26 mouse cellular contexts compared by ENCODE assay signal in the genomic region with DNA sequence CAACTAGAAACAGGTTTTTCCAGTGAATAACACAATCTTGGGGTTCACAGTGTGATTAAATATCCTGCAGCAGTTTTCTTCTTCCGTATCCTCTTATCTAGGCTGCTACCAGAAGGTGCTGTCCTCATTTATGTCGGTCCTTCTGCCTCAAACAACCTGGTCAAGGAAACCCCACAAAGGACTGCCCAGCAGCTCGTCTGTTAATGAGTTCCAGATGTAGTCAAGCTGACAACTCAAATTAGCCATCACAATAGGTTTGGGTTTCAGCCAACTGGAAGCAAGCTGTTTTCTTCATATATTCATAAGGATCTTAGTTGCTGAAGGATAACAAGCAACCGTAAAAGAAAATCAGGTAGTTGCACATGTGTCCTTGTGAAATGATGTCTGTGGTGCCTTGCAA.
DNase-seq lines count a peak whose midpoint lies in the region; ATAC-seq and TF ChIP-seq lines count a peak whose summit lies in the region.
"Had no signal": no experiment of that assay in that cellular context is flagged by ENCODE, and none has a peak within 500 bp of the region (broad histone marks: within the 10 kb centered on the region; RNA-seq: fewer than 3 reads in every experiment).

No protein-coding gene starts in this region.

- DNase-seq in hindbrain, postnatal 0 days (ENCODE audit: low spot score): peak; percentile 27
- no peak for DNase-seq in hindbrain, embryonic 14.5 days (ENCODE audit: low spot score)
- DNase-seq in NIH3T3 (ENCODE audit: low read depth): peak; percentile 69
- peak; percentile 70 for DNase-seq in embryonic facial prominence, embryonic 11.5 days (ENCODE audit: low spot score)
- no peak for DNase-seq in spleen, postnatal 10 days (ENCODE audit: low spot score in 2 of 2)
- no peak for DNase-seq in thymus, adult 2 months
- DNase-seq in right cerebral cortex, postnatal 25 days: no peak
- DNase-seq: adrenal gland, postnatal 14 days; B cell, adult 2 months; cerebellum, adult 9-11 months; gastrocnemius, postnatal 25 days; heart, adult 2 months; kidney, adult 2 months; layer of hippocampus, adult 9-11 months; left cerebral cortex, postnatal 4 days; liver, postnatal 0 days; lung, postnatal 14 days; thymus, postnatal 25 days had no signal

- no peaks in the 10 kb centered on the region for H3K27me3 ChIP-seq in hindbrain, postnatal 0 days (ENCODE audit: insufficient read depth, low read length)
- H3K27me3 ChIP-seq in hindbrain, embryonic 14.5 days (ENCODE audit: control insufficient read depth, insufficient read depth, low read length): no peaks in the 10 kb centered on the region
- H3K27me3 ChIP-seq in embryonic facial prominence, embryonic 11.5 days (ENCODE audit: control insufficient read depth, insufficient read depth, low read length): no peaks in the 10 kb centered on the region
- no peaks in the 10 kb centered on the region for H3K27me3 ChIP-seq in limb, embryonic 12.5 days
- H3K27me3 ChIP-seq in thymus, adult 2 months (ENCODE audit: control insufficient read depth, insufficient read depth, low read length): no peaks in the 10 kb centered on the region
- H3K27me3 ChIP-seq: CH12.LX; forebrain, embryonic 15.5 days; hindbrain, embryonic 12.5 days; midbrain, embryonic 12.5 days; neural tube, embryonic 15.5 days had no signal

- no peak overlapping the region for H3K4me3 ChIP-seq in hindbrain, postnatal 0 days (ENCODE audit: low read length)
- H3K4me3 ChIP-seq in hindbrain, embryonic 14.5 days (replicated peaks; ENCODE audit: low read length): no peak overlapping the region
- H3K4me3 ChIP-seq in embryonic facial prominence, embryonic 11.5 days (ENCODE audit: low read depth, low read length): no peak overlapping the region
- no peak overlapping the region for H3K4me3 ChIP-seq in limb, embryonic 12.5 days (replicated peaks)
- H3K4me3 ChIP-seq in thymus, adult 2 months (ENCODE audit: control insufficient read depth, insufficient read depth, low read length): no peak overlapping the region
- H3K4me3 ChIP-seq: forebrain, embryonic 15.5 days; heart, adult 2 months; hindbrain, embryonic 12.5 days; midbrain, embryonic 12.5 days; neural tube, embryonic 15.5 days had no signal

- no peak overlapping the region for H3K4me2 ChIP-seq in hindbrain, postnatal 0 days (ENCODE audit: low read depth, low read length)
- no peak overlapping the region for H3K4me2 ChIP-seq in hindbrain, embryonic 14.5 days (replicated peaks)
- H3K4me2 ChIP-seq in embryonic facial prominence, embryonic 11.5 days (ENCODE audit: low read depth, low read length): no peak overlapping the region
- no peak overlapping the region for H3K4me2 ChIP-seq in limb, embryonic 12.5 days
- H3K4me2 ChIP-seq: forebrain, embryonic 15.5 days; hindbrain, embryonic 12.5 days; midbrain, embryonic 12.5 days; neural tube, embryonic 15.5 days had no signal

- H3K9me3 ChIP-seq in hindbrain, postnatal 0 days (ENCODE audit: low read length): no peaks in the 10 kb centered on the region
- no peaks in the 10 kb centered on the region for H3K9me3 ChIP-seq in hindbrain, embryonic 14.5 days (ENCODE audit: control insufficient read depth, low read length)
- no peaks in the 10 kb centered on the region for H3K9me3 ChIP-seq in embryonic facial prominence, embryonic 11.5 days (replicated peaks; ENCODE audit: control insufficient read depth, low read length)
- no peaks in the 10 kb centered on the region for H3K9me3 ChIP-seq in limb, embryonic 12.5 days
- H3K9me3 ChIP-seq: forebrain, embryonic 15.5 days; G1E; hindbrain, embryonic 12.5 days; neural tube, embryonic 15.5 days had no signal

- H3K4me1 ChIP-seq in hindbrain, postnatal 0 days (ENCODE audit: insufficient read depth, low read length): no peaks in the 10 kb centered on the region
- peaks cover 8% of the 10 kb centered on the region; the same call in 1 of the 2 replicates for H3K4me1 ChIP-seq in hindbrain, embryonic 14.5 days (replicated peaks; ENCODE audit: control insufficient read depth, insufficient read depth, low read length)
- H3K4me1 ChIP-seq in embryonic facial prominence, embryonic 11.5 days (ENCODE audit: control insufficient read depth, insufficient read depth, low read length): no peaks in the 10 kb centered on the region
- peaks cover 7% of the 10 kb centered on the region for H3K4me1 ChIP-seq in limb, embryonic 12.5 days (replicated peaks)
- no peaks in the 10 kb centered on the region for H3K4me1 ChIP-seq in thymus, adult 2 months (replicated peaks; ENCODE audit: control insufficient read depth, insufficient read depth, low read length)
- H3K4me1 ChIP-seq: hindbrain, embryonic 12.5 days; midbrain, embryonic 12.5 days; neural tube, embryonic 15.5 days had no signal

- no peak for TF ChIP-seq POLR2A in thymus, adult 2 months (IDR thresholded peaks at IDR 0.05; ENCODE audit: control insufficient read depth, extremely low read depth, insufficient read depth, low read length, poor library complexity)

- no peak for TF ChIP-seq CTCF in hindbrain, postnatal 0 days (IDR thresholded peaks at IDR 0.05; ENCODE audit: low read depth)
- no peak for TF ChIP-seq CTCF in thymus, adult 2 months (IDR thresholded peaks at IDR 0.05; ENCODE audit: borderline replicate concordance, control insufficient read depth, extremely low read depth, insufficient read depth, low read length, poor library complexity)

- 53% methylated on average over 4 of the region's 4 CpGs for WGBS in hindbrain, postnatal 0 days
- WGBS in hindbrain, embryonic 14.5 days: 63% methylated on average over 4 of the region's 4 CpGs
- 21% methylated on average over 4 of the region's 4 CpGs for WGBS in embryonic facial prominence, embryonic 11.5 days
- WGBS in limb, embryonic 12.5 days: 19% methylated on average over 4 of the region's 4 CpGs
- 93% methylated on average over 4 of the region's 4 CpGs for WGBS in thymus, adult 2 months

- H3K27ac ChIP-seq in hindbrain, postnatal 0 days: no peak overlapping the region
- H3K27ac ChIP-seq in hindbrain, embryonic 14.5 days: no peak overlapping the region
- H3K27ac ChIP-seq in embryonic facial prominence, embryonic 11.5 days (replicated peaks; ENCODE audit: low read depth, low read length): 0 out of 2 replicates have a peak overlapping the region, but pooled peaks have one; percentile 31
- H3K27ac ChIP-seq in limb, embryonic 12.5 days: peak overlapping the region; percentile 35; the same call in 1 of the 2 replicates
- no peak overlapping the region for H3K27ac ChIP-seq in thymus, adult 2 months (ENCODE audit: control insufficient read depth, insufficient read depth, low read length)
- H3K27ac ChIP-seq: forebrain, embryonic 15.5 days; heart, adult 2 months; hindbrain, embryonic 12.5 days; kidney, postnatal 0 days; midbrain, embryonic 12.5 days; neural tube, embryonic 15.5 days had no signal

- no peaks in the 10 kb centered on the region for H3K36me3 ChIP-seq in hindbrain, postnatal 0 days (ENCODE audit: insufficient read depth, low read length)
- no peaks in the 10 kb centered on the region for H3K36me3 ChIP-seq in hindbrain, embryonic 14.5 days (replicated peaks; ENCODE audit: control insufficient read depth, insufficient read depth)
- H3K36me3 ChIP-seq in embryonic facial prominence, embryonic 11.5 days (replicated peaks; ENCODE audit: control insufficient read depth, insufficient read depth, low read depth, low read length): no peaks in the 10 kb centered on the region
- no peaks in the 10 kb centered on the region for H3K36me3 ChIP-seq in limb, embryonic 12.5 days
- H3K36me3 ChIP-seq in thymus, adult 2 months (ENCODE audit: control insufficient read depth, insufficient read depth, low read length): no peaks in the 10 kb centered on the region
- H3K36me3 ChIP-seq: forebrain, embryonic 15.5 days; G1E; hindbrain, embryonic 12.5 days; midbrain, embryonic 12.5 days; neural tube, embryonic 15.5 days had no signal

- H3K9ac ChIP-seq in hindbrain, postnatal 0 days (replicated peaks; ENCODE audit: low read length): no peak overlapping the region
- no peak overlapping the region for H3K9ac ChIP-seq in hindbrain, embryonic 14.5 days
- H3K9ac ChIP-seq in embryonic facial prominence, embryonic 11.5 days (replicated peaks; ENCODE audit: low read length): no peak overlapping the region
- no peak overlapping the region for H3K9ac ChIP-seq in limb, embryonic 12.5 days (replicated peaks)
- H3K9ac ChIP-seq: forebrain, embryonic 15.5 days; hindbrain, embryonic 12.5 days; liver, postnatal 0 days; midbrain, embryonic 12.5 days; neural tube, embryonic 15.5 days had no signal

- no peak for ATAC-seq in hindbrain, postnatal 0 days
- ATAC-seq in hindbrain, embryonic 14.5 days (ENCODE audit: low FRiP score): no peak
- no peak for ATAC-seq in embryonic facial prominence, embryonic 11.5 days (replicated peaks; ENCODE audit: insufficient number of reproducible peaks, low FRiP score, low TSS enrichment, low read depth)
- no peak for ATAC-seq in limb, embryonic 12.5 days (ENCODE audit: insufficient number of reproducible peaks, insufficient read depth, low FRiP score, low TSS enrichment, low read depth)
- ATAC-seq: forebrain, embryonic 15.5 days; liver, postnatal 0 days had no signal

Comparison
In these comparisons a context has a peak if more than half of its experiments do, and no peak if none do; other contexts are left out.
1. DNase-seq: peak in hindbrain, postnatal 0 days (single experiment), NIH3T3 (single experiment) and embryonic facial prominence, embryonic 11.5 days (single experiment); none in hindbrain, embryonic 14.5 days (single experiment), spleen, postnatal 10 days (0 of 2), thymus, adult 2 months (single experiment) and right cerebral cortex, postnatal 25 days (single experiment).
2. H3K27ac ChIP-seq: peak in embryonic facial prominence, embryonic 11.5 days (single experiment) and limb, embryonic 12.5 days (single experiment); none in hindbrain, postnatal 0 days (single experiment), hindbrain, embryonic 14.5 days (single experiment) and thymus, adult 2 months (single experiment).